In genomic region chr10:95673351-95673750, GRCm38 (mm10) we compare ENCODE assay signal across 23 mouse cellular contexts. TPM values are rescaled to one million over a fixed set of nuclear protein-coding genes. Genes with fewer than 3 reads are reported as not detected.
DNase-seq lines count a peak whose midpoint lies in the region; ATAC-seq and TF ChIP-seq lines count a peak whose summit lies in the region.
"Had no signal": no experiment of that assay in that cellular context is flagged by ENCODE, and none has a peak within 500 bp of the region (broad histone marks: within the 10 kb centered on the region; RNA-seq: fewer than 3 reads in every experiment).

TSS of gene Anapc15-ps (minus strand) at chr10:95673451.

- 95% methylated on average over 3 of the region's 3 CpGs for WGBS in embryonic facial prominence, embryonic 13.5 days
- 91% methylated on average over 3 of the region's 3 CpGs for whole genome bisulfite sequencing in embryonic facial prominence, embryonic 10.5 days
- 93% methylated on average over 3 of the region's 3 CpGs for WGBS in hindbrain, postnatal 0 days
- WGBS in hindbrain, embryonic 13.5 days: 97% methylated on average over 3 of the region's 3 CpGs

- ATAC-seq in embryonic facial prominence, embryonic 13.5 days (ENCODE audit: insufficient number of reproducible peaks, insufficient read depth, low FRiP score, low TSS enrichment, low read depth): no peak
- no peak for ATAC-seq in hindbrain, postnatal 0 days
- no peak for ATAC-seq in hindbrain, embryonic 13.5 days (ENCODE audit: low FRiP score)
- ATAC-seq: activated CD4-positive, CD25-positive, alpha-beta regulatory T cell, adult 4 months; CD4-positive, CD25-positive, alpha-beta regulatory T cell, adult 4 months; Patski had no signal

- no peak within 1 kb of the TSS for H3K4me3 ChIP-seq in embryonic facial prominence, embryonic 13.5 days
- H3K4me3 ChIP-seq in embryonic facial prominence, embryonic 10.5 days: no peak within 1 kb of the TSS
- H3K4me3 ChIP-seq in hindbrain, postnatal 0 days (ENCODE audit: low read length): no peak within 1 kb of the TSS
- H3K4me3 ChIP-seq in hindbrain, embryonic 13.5 days: no peak within 1 kb of the TSS

- H3K4me2 ChIP-seq in embryonic facial prominence, embryonic 13.5 days: no peak within 1 kb of the TSS
- no peak within 1 kb of the TSS for H3K4me2 ChIP-seq in hindbrain, postnatal 0 days (ENCODE audit: low read depth, low read length)
- H3K4me2 ChIP-seq in hindbrain, embryonic 13.5 days: no peak within 1 kb of the TSS

- no peaks in the 10 kb centered on the region for H3K36me3 ChIP-seq in embryonic facial prominence, embryonic 13.5 days
- H3K36me3 ChIP-seq in embryonic facial prominence, embryonic 10.5 days (replicated peaks): no peaks in the 10 kb centered on the region
- no peaks in the 10 kb centered on the region for H3K36me3 ChIP-seq in hindbrain, postnatal 0 days (ENCODE audit: insufficient read depth, low read length)
- H3K36me3 ChIP-seq in hindbrain, embryonic 13.5 days: no peaks in the 10 kb centered on the region
- H3K36me3 ChIP-seq: G1E had no signal

- peaks cover 14% of the 10 kb centered on the region for H3K4me1 ChIP-seq in embryonic facial prominence, embryonic 13.5 days
- peaks cover 13% of the 10 kb centered on the region for H3K4me1 ChIP-seq in embryonic facial prominence, embryonic 10.5 days
- H3K4me1 ChIP-seq in hindbrain, postnatal 0 days (ENCODE audit: insufficient read depth, low read length): no peaks in the 10 kb centered on the region
- no peaks in the 10 kb centered on the region for H3K4me1 ChIP-seq in hindbrain, embryonic 13.5 days (replicated peaks)

- no peaks in the 10 kb centered on the region for H3K27me3 ChIP-seq in embryonic facial prominence, embryonic 13.5 days
- no peaks in the 10 kb centered on the region for H3K27me3 ChIP-seq in embryonic facial prominence, embryonic 10.5 days (replicated peaks; ENCODE audit: low read depth, poor library complexity, severe bottlenecking)
- H3K27me3 ChIP-seq in hindbrain, postnatal 0 days (ENCODE audit: insufficient read depth, low read length): no peaks in the 10 kb centered on the region
- no peaks in the 10 kb centered on the region for H3K27me3 ChIP-seq in hindbrain, embryonic 13.5 days
- H3K27me3 ChIP-seq: CH12.LX, Patski had no signal

- no peak within 1 kb of the TSS for H3K9ac ChIP-seq in embryonic facial prominence, embryonic 13.5 days
- no peak within 1 kb of the TSS for H3K9ac ChIP-seq in hindbrain, postnatal 0 days (replicated peaks; ENCODE audit: low read length)
- no peak within 1 kb of the TSS for H3K9ac ChIP-seq in hindbrain, embryonic 13.5 days

- TF ChIP-seq CTCF in hindbrain, postnatal 0 days (IDR thresholded peaks at IDR 0.05; ENCODE audit: low read depth): no peak

- peak within 1 kb of the TSS; percentile 62 for H3K27ac ChIP-seq in embryonic facial prominence, embryonic 13.5 days
- no peak within 1 kb of the TSS for H3K27ac ChIP-seq in embryonic facial prominence, embryonic 10.5 days (replicated peaks)
- H3K27ac ChIP-seq in hindbrain, postnatal 0 days: no peak within 1 kb of the TSS
- no peak within 1 kb of the TSS for H3K27ac ChIP-seq in hindbrain, embryonic 13.5 days

- DNase-seq in embryonic facial prominence, embryonic 10.5 days (ENCODE audit: low spot score): no peak
- DNase-seq in hindbrain, postnatal 0 days (ENCODE audit: low spot score): peak; percentile 9
- DNase-seq: adrenal gland, adult 2 months; adrenal gland, adult 8-10 months; adrenal gland, postnatal 10 days; adrenal gland, postnatal 14 days; adrenal gland, postnatal 25 days; adrenal gland, postnatal 36 days; B cell, adult 2 months; cerebellum, adult 11 months; cerebellum, adult 11-12 months; cerebellum, adult 18-20 months had no signal

- 0 out of 2 replicates have a peak, but pooled peaks cover 5% of the 10 kb centered on the region for H3K9me3 ChIP-seq in embryonic facial prominence, embryonic 13.5 days
- no peaks in the 10 kb centered on the region for H3K9me3 ChIP-seq in embryonic facial prominence, embryonic 10.5 days
- H3K9me3 ChIP-seq in hindbrain, postnatal 0 days (ENCODE audit: low read length): no peaks in the 10 kb centered on the region
- H3K9me3 ChIP-seq in hindbrain, embryonic 13.5 days: peaks cover 5% of the 10 kb centered on the region
- H3K9me3 ChIP-seq: G1E had no signal

RNA-seq across cellular contexts. Expression of gene Anapc15-ps, which starts in this region (rescaled TPM):
- polyA plus RNA-seq in embryonic facial prominence, embryonic 13.5 days (2015; fragmentation: Nextera tagmentation; extraction: Ambion mirVana): not detected in 2 replicates
- not detected in 2 replicates for polyA plus RNA-seq in embryonic facial prominence, embryonic 10.5 days (2016; fragmentation: Nextera tagmentation; extraction: Ambion mirVana)
- not detected in 2 replicates for total RNA-seq in hindbrain, postnatal 0 days (2014; rRNA removed)
- 0.54 TPM in 1 of 2 replicates, not detected in the other for polyA plus RNA-seq in hindbrain, postnatal 0 days (2015; fragmentation: Nextera tagmentation; extraction: Ambion mirVana)
- polyA plus RNA-seq in hindbrain, embryonic 13.5 days (2015; fragmentation: Nextera tagmentation; extraction: Ambion mirVana): not detected in 2 replicates
- total RNA-seq: adrenal gland, adult 18-20 months; adrenal gland, adult 2 months; adrenal gland, postnatal 10 days; adrenal gland, postnatal 14 days; adrenal gland, postnatal 25 days; adrenal gland, postnatal 36 days; adrenal gland, postnatal 4 days; ES-E14; MEL had no signal
- polyA plus RNA-seq: activated CD4-positive, CD25-positive, alpha-beta regulatory T cell, adult 4 months; adrenal gland, adult 2 months; CD4-positive, CD25-positive, alpha-beta regulatory T cell, adult 4 months; G1E had no signal

Comparison
In these comparisons a context has a peak if more than half of its experiments do, and no peak if none do; other contexts are left out.
1. Peak in DNase-seq in hindbrain, postnatal 0 days; RNA of the gene not detected or under 1 TPM.